Mouse (Mus musculus): ENCODE results near the gene Acot3.

DNA sequence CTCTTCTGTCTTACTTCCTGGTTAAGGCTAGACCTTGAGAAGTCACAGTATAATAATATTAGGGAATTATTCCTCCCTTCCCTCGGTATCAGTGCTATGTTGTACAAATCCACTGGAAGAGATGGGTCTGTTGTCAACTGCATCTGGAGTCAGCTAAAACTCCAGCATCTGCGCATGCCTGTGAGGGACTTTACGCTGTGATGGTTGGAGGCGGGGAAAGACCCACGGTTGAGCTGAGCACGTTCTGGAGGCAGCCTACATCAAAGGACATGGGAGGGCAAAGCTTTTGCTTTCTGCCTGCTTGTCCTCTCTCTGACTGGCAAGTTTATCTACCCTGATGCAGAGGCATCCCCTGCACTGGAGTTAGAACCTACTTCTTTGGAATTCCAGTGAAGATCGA lies 26.1 kb upstream of the Acot3 start:
- TF ChIP-seq CTCF (IDR thresholded peaks at IDR 0.05; ENCODE audit: insufficient read depth, low read length) (no peak), POLR2A (IDR thresholded peaks at IDR 0.05; ENCODE audit: borderline replicate concordance, extremely low read depth, low read depth, low read length) (no peak)
